Mouse (Mus musculus): Measurements from ENCODE around the gene Ergic1.

DNA sequence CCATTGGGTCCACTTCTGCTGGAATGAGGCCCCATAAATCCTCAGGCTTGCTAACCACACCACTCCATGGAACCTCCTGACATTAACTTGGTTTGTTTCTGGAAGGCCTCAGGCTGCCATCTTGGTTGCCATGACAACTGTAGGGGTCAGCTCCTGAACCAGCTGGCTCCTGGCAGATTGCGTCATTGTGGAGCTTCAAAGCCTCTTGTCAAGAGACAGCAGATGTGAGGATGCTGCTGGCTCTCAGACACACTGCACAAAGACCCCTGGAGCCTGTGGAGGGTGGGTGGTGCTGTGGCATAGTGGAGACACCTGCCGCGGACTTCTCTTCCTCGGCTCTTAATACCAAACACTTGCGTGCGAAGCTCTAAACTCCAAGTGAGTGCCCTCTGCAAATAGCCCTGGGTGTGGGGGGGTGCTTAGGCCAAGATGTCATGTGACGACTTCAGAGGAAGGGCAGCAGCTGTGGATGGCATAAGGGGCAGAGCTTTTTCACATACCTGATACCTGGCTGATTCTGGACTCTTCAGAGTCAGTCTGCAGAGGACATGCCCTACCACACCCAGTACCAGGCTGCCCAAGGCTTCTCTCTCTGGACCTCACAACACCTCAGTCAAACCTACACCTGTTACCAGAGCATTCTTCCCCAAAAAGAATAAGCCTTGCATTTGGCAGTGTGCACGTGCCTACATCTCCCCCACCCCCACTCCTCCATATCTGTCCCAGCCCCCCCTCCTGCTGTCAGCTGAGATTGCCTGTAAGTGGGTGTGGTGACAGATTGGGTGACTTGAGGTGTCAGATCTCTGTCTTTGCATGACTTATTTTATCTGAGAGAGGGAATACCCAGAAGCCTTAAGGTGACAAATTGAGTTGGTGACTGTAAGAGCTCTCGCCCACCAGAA lies 83.5 kb downstream of the Ergic1 start:
- TF ChIP-seq CTCF (IDR thresholded peaks at IDR 0.05; ENCODE audit: low read depth, low read length), result no peak
- no peak for TF ChIP-seq POLR2A (IDR thresholded peaks at IDR 0.05; ENCODE audit: borderline replicate concordance, low read depth, low read length)
